Mouse (Mus musculus): ENCODE data around the gene Ubl5.

- no peak for TF ChIP-seq CTCF (IDR thresholded peaks at IDR 0.05; ENCODE audit: low read depth, low read length)
- TF ChIP-seq POLR2A (IDR thresholded peaks at IDR 0.05; ENCODE audit: borderline replicate concordance, low read depth, low read length), result no peak
Observed at GRCm38 (mm10) chr9:20696107-20696712, 53.5 kb downstream of the Ubl5 start.
